Mouse (Mus musculus) liver, embryonic 14.5 days (tissue): ENCODE results near the gene Txndc12.

Experiments
- CTCF ChIP-seq: IDR thresholded peaks from 2 replicates; pipeline ENCODE4 v1.5.1; 2016; ENCODE audit warnings: antibody characterized with exemption, low read depth, control low read depth
- EP300 ChIP-seq: IDR thresholded peaks from 2 replicates; pipeline ENCODE4 v1.6.1; 2016; ENCODE audit warnings: antibody characterized with exemption, low read depth

DNA sequence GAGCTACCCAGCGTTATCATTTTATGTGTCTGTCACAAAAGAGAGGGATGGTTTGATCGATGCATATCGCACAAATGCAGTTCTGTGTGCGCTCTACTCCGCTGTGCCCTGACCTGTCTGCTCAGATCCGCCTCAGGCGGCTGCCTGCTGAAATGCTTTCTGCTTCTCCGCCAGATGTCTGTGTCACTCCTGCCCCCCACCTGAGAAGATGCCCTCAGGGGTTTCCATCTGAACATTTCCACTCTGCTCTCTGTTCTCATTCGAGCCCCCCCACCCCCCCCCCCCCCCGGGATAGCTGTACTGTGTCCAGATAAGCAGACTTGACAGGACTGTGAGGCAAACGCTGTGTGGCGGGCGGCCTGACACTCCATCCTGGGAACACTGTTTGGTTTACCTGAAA is 49.4 kb downstream of the Txndc12 start:
- no peak for TF ChIP-seq EP300
- no peak for TF ChIP-seq CTCF
